Mouse (Mus musculus): ENCODE measurements around the gene Erbb2. TPM values are rescaled to one million over a fixed set of nuclear protein-coding genes. Genes with fewer than 3 reads are reported as not detected.

Erbb2 gene
- total RNA-seq, 1 experiment = 13.2 TPM

- no peak for TF ChIP-seq ZNF384 (IDR thresholded peaks at IDR 0.05; ENCODE audit: low read depth, low read length)
- TF ChIP-seq MAFK (IDR thresholded peaks at IDR 0.05; ENCODE audit: insufficient read depth, low read depth, low read length) = no peak
- Histone ChIP-seq H3K9ac (ENCODE audit: insufficient read depth, low read depth, low read length, poor library complexity, severe bottlenecking) (peak overlapping the region; percentile 88), H3K4me3 (ENCODE audit: insufficient read depth in 1 of 2, low read depth in 1 of 2, low read length in 2 of 2, poor library complexity in 1 of 2, severe bottlenecking in 1 of 2) (peak overlapping the region; percentile 85 to 96), H3K36me3 (ENCODE audit: control insufficient read depth, insufficient read depth, low read length, poor library complexity, severe bottlenecking) (no peaks in the 10 kb centered on the region), H3K27ac (ENCODE audit: insufficient read depth, low read depth, low read length, poor library complexity, severe bottlenecking) (no peak overlapping the region), H3K9me3 (ENCODE audit: control insufficient read depth, insufficient read depth, low read depth, low read length) (no peaks in the 10 kb centered on the region), H3K4me1 (ENCODE audit: control insufficient read depth in 2 of 2, insufficient read depth in 2 of 2, low read length in 2 of 2, poor library complexity in 1 of 2) (peaks cover 2 to 11% of the 10 kb centered on the region in 2 experiments; a peak in 1 of 4 replicates)
- in situ Hi-C loops (cut with MboI; ENCODE audit: low sequenced_read_pairs in 2 of 2, unreplicated experiment in 2 of 2) = no loop called here
- no peak for DNase-seq (ENCODE audit: low read depth, low spot score)
These were observed 579 bp downstream of the Erbb2 start for GRCm38 (mm10) chr11:98412797-98413301.

- TF ChIP-seq CHD2 (IDR thresholded peaks at IDR 0.05; ENCODE audit: low read depth, low read length) (no peak), HCFC1 (IDR thresholded peaks at IDR 0.05; ENCODE audit: borderline replicate concordance, insufficient read depth, low read length) (no peak), ZC3H11A (IDR thresholded peaks at IDR 0.05; ENCODE audit: borderline replicate concordance, low read depth, low read length) (no peak), MAFK (IDR thresholded peaks at IDR 0.05; ENCODE audit: insufficient read depth, low read depth, low read length) (no peak), ZNF384 (IDR thresholded peaks at IDR 0.05; ENCODE audit: low read depth, low read length) (no peak)
- Histone ChIP-seq H3K4me1 (ENCODE audit: control insufficient read depth in 2 of 2, insufficient read depth in 2 of 2, low read length in 2 of 2, poor library complexity in 1 of 2) (peaks cover 2 to 11% of the 10 kb centered on the region in 2 experiments; a peak in 1 of 4 replicates), H3K9ac (ENCODE audit: insufficient read depth, low read depth, low read length, poor library complexity, severe bottlenecking) (no peak overlapping the region), H3K27ac (ENCODE audit: insufficient read depth, low read depth, low read length, poor library complexity, severe bottlenecking) (no peak overlapping the region), H3K9me3 (ENCODE audit: control insufficient read depth, insufficient read depth, low read depth, low read length) (no peaks in the 10 kb centered on the region), H3K4me3 (ENCODE audit: insufficient read depth in 1 of 2, low read depth in 1 of 2, low read length in 2 of 2, poor library complexity in 1 of 2, severe bottlenecking in 1 of 2) (no peak overlapping the region; a peak in 1 of 4 replicates), H3K36me3 (ENCODE audit: control insufficient read depth, insufficient read depth, low read length, poor library complexity, severe bottlenecking) (no peaks in the 10 kb centered on the region)
- in situ Hi-C loops (cut with MboI; ENCODE audit: low sequenced_read_pairs in 2 of 2, unreplicated experiment in 2 of 2) = no loop called here
- DNase-seq (ENCODE audit: low read depth, low spot score) = no peak
These were observed 1.5 kb downstream of the Erbb2 start for GRCm38 (mm10) chr11:98413731-98414130.

GRCm38 (mm10) chr11:98414162-98414561 lies 1.9 kb downstream of the Erbb2 start:
- no peaks in the 10 kb centered on the region for H3K36me3 ChIP-seq (ENCODE audit: control insufficient read depth, insufficient read depth, low read length, poor library complexity, severe bottlenecking)
- no peak overlapping the region for H3K27ac ChIP-seq (ENCODE audit: insufficient read depth, low read depth, low read length, poor library complexity, severe bottlenecking)
- H3K9me3 ChIP-seq (ENCODE audit: control insufficient read depth, insufficient read depth, low read depth, low read length) = no peaks in the 10 kb centered on the region
- TF ChIP-seq HCFC1 (IDR thresholded peaks at IDR 0.05; ENCODE audit: borderline replicate concordance, insufficient read depth, low read length) (no peak), ZC3H11A (IDR thresholded peaks at IDR 0.05; ENCODE audit: borderline replicate concordance, low read depth, low read length) (no peak), MAFK (IDR thresholded peaks at IDR 0.05; ENCODE audit: insufficient read depth, low read depth, low read length) (no peak), CHD2 (IDR thresholded peaks at IDR 0.05; ENCODE audit: low read depth, low read length) (no peak), ZNF384 (IDR thresholded peaks at IDR 0.05; ENCODE audit: low read depth, low read length) (no peak)
- peaks cover 2 to 8% of the 10 kb centered on the region in 2 experiments; a peak in 1 of 4 replicates for H3K4me1 ChIP-seq (ENCODE audit: control insufficient read depth in 2 of 2, insufficient read depth in 2 of 2, low read length in 2 of 2, poor library complexity in 1 of 2)
- no peak overlapping the region for H3K9ac ChIP-seq (ENCODE audit: insufficient read depth, low read depth, low read length, poor library complexity, severe bottlenecking)
- in situ Hi-C loops (cut with MboI; ENCODE audit: low sequenced_read_pairs in 2 of 2, unreplicated experiment in 2 of 2) = no loop called here
- DNase-seq (ENCODE audit: low read depth, low spot score) = no peak
- H3K4me3 ChIP-seq (ENCODE audit: insufficient read depth in 1 of 2, low read depth in 1 of 2, low read length in 2 of 2, poor library complexity in 1 of 2, severe bottlenecking in 1 of 2) = no peak overlapping the region

GRCm38 (mm10) chr11:98417074-98417473 lies 4.8 kb downstream of the Erbb2 start:
- no peak overlapping the region for H3K27ac ChIP-seq (ENCODE audit: insufficient read depth, low read depth, low read length, poor library complexity, severe bottlenecking)
- H3K9ac ChIP-seq (ENCODE audit: insufficient read depth, low read depth, low read length, poor library complexity, severe bottlenecking) = no peak overlapping the region
- DNase-seq (ENCODE audit: low read depth, low spot score) = no peak
- peaks cover under 1 to 2% of the 10 kb centered on the region in 2 experiments; a peak in 1 of 4 replicates for H3K4me1 ChIP-seq (ENCODE audit: control insufficient read depth in 2 of 2, insufficient read depth in 2 of 2, low read length in 2 of 2, poor library complexity in 1 of 2)
- H3K36me3 ChIP-seq (ENCODE audit: control insufficient read depth, insufficient read depth, low read length, poor library complexity, severe bottlenecking) = no peaks in the 10 kb centered on the region; the same call in 1 of the 2 replicates
- H3K4me3 ChIP-seq (ENCODE audit: insufficient read depth in 1 of 2, low read depth in 1 of 2, low read length in 2 of 2, poor library complexity in 1 of 2, severe bottlenecking in 1 of 2) = no peak overlapping the region
- TF ChIP-seq ZC3H11A (IDR thresholded peaks at IDR 0.05; ENCODE audit: borderline replicate concordance, low read depth, low read length) (no peak), HCFC1 (IDR thresholded peaks at IDR 0.05; ENCODE audit: borderline replicate concordance, insufficient read depth, low read length) (no peak), ZNF384 (IDR thresholded peaks at IDR 0.05; ENCODE audit: low read depth, low read length) (no peak), MAFK (IDR thresholded peaks at IDR 0.05; ENCODE audit: insufficient read depth, low read depth, low read length) (no peak), CHD2 (IDR thresholded peaks at IDR 0.05; ENCODE audit: low read depth, low read length) (no peak)
- in situ Hi-C loops (cut with MboI; ENCODE audit: low sequenced_read_pairs in 2 of 2, unreplicated experiment in 2 of 2) = no loop called here
- H3K9me3 ChIP-seq (ENCODE audit: control insufficient read depth, insufficient read depth, low read depth, low read length) = no peaks in the 10 kb centered on the region

GRCm38 (mm10) chr11:98418273-98418672 lies 6.0 kb downstream of the Erbb2 start:
- DNase-seq (ENCODE audit: low read depth, low spot score) = no peak
- TF ChIP-seq MAFK (IDR thresholded peaks at IDR 0.05; ENCODE audit: insufficient read depth, low read depth, low read length) (no peak), ZC3H11A (IDR thresholded peaks at IDR 0.05; ENCODE audit: borderline replicate concordance, low read depth, low read length) (no peak), HCFC1 (IDR thresholded peaks at IDR 0.05; ENCODE audit: borderline replicate concordance, insufficient read depth, low read length) (no peak), ZNF384 (IDR thresholded peaks at IDR 0.05; ENCODE audit: low read depth, low read length) (no peak), CHD2 (IDR thresholded peaks at IDR 0.05; ENCODE audit: low read depth, low read length) (no peak)
- peaks cover 0 to 2% of the 10 kb centered on the region in 2 experiments; a peak in 1 of 4 replicates for H3K4me1 ChIP-seq (ENCODE audit: control insufficient read depth in 2 of 2, insufficient read depth in 2 of 2, low read length in 2 of 2, poor library complexity in 1 of 2)
- H3K27ac ChIP-seq (ENCODE audit: insufficient read depth, low read depth, low read length, poor library complexity, severe bottlenecking) = no peak overlapping the region
- H3K9ac ChIP-seq (ENCODE audit: insufficient read depth, low read depth, low read length, poor library complexity, severe bottlenecking) = no peak overlapping the region
- in situ Hi-C loops (cut with MboI; ENCODE audit: low sequenced_read_pairs in 2 of 2, unreplicated experiment in 2 of 2) = no loop called here
- no peaks in the 10 kb centered on the region; the same call in 1 of the 2 replicates for H3K36me3 ChIP-seq (ENCODE audit: control insufficient read depth, insufficient read depth, low read length, poor library complexity, severe bottlenecking)
- H3K4me3 ChIP-seq (ENCODE audit: insufficient read depth in 1 of 2, low read depth in 1 of 2, low read length in 2 of 2, poor library complexity in 1 of 2, severe bottlenecking in 1 of 2) = no peak overlapping the region
- no peaks in the 10 kb centered on the region for H3K9me3 ChIP-seq (ENCODE audit: control insufficient read depth, insufficient read depth, low read depth, low read length)
